Mouse (Mus musculus) limb, embryonic 10.5 days (tissue): ENCODE results near the gene Hmga1. TPM values are rescaled to one million over a fixed set of nuclear protein-coding genes. Genes with fewer than 3 reads are reported as not detected.

Experiments
- DNase-seq: peaks from one replicate; pipeline ENCODE4 v3.0.0-alpha.2; 2017; ENCODE audit warnings: low spot score
- H3K27ac ChIP-seq: fragments of 300-500 bp; sonication (generic); 2 replicates; pipeline ENCODE4 v1.5.1; 2016; ENCODE audit warnings: mild to moderate bottlenecking
- H3K27me3 ChIP-seq: fragments of 300-500 bp; sonication (generic); 2 replicates; pipeline ENCODE4 v1.6.1; 2016; ENCODE audit warnings: low read depth, mild to moderate bottlenecking; ENCODE audit not compliant: poor library complexity, severe bottlenecking
- H3K36me3 ChIP-seq: fragments of 300-500 bp; sonication (generic); 2 replicates; pipeline ENCODE4 v1.6.1; 2016; ENCODE audit warnings: mild to moderate bottlenecking, moderate library complexity
- H3K4me1 ChIP-seq: fragments of 300-500 bp; sonication (generic); 2 replicates; pipeline ENCODE4 v1.6.1; 2016
- H3K4me3 ChIP-seq: fragments of 300-500 bp; sonication (generic); 2 replicates; pipeline ENCODE4 v1.5.1; 2016; ENCODE audit warnings: mild to moderate bottlenecking, moderate library complexity
- H3K9me3 ChIP-seq: fragments of 300-500 bp; sonication (generic); replicated peaks from 2 replicates; pipeline ENCODE4 v1.6.1; 2016; ENCODE audit warnings: mild to moderate bottlenecking
- WGBS: fragments of 180-500 bp; shearing (Covaris S2); methylation state at CpG from one replicate; pipeline ENCODE4 v1.1.7; 2016; 5-methylcytosine and 5-hydroxymethylcytosine counted together
- polyA plus RNA-seq: library from polyadenylated mRNA; unstranded; fragments of >200 nt; fragmentation: Nextera tagmentation; extraction: Ambion mirVana; gene quantifications from 2 replicates; pipeline ENCODE4 v1.2.1, GENCODE M21; 2016

Hmga1 gene
- polyA plus RNA-seq, 1 experiment from 2014 or later, result 904 TPM

DNA sequence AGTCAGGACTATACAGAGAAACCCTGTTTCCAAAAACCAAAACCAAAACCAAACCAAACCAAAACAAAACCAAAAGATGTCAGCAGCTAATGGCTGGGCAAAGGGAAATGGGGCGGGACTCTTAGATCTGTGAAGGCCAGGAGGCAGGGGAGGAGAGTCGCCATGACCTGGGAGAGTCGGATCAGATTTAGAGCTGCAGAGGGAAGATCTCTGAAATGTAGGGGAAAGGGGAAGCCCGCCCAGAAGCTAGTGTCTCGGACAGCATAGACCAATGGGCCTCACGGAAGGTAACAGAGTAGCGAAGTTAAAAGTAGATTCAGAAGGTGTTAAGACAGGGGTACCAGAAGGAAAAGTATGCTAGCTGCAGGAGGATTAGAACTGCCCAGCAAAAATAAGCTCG, 15.0 kb downstream of the Hmga1 start:
- DNase-seq, result no peak
- Histone ChIP-seq H3K27ac (no peak overlapping the region), H3K4me3 (no peak overlapping the region), H3K4me1 (peaks cover 26% of the 10 kb centered on the region), H3K36me3 (peaks cover 30% of the 10 kb centered on the region), H3K9me3 (no peaks in the 10 kb centered on the region), H3K27me3 (no peaks in the 10 kb centered on the region)
- 77% methylated on average over 8 of the region's 8 CpGs for WGBS

DNA sequence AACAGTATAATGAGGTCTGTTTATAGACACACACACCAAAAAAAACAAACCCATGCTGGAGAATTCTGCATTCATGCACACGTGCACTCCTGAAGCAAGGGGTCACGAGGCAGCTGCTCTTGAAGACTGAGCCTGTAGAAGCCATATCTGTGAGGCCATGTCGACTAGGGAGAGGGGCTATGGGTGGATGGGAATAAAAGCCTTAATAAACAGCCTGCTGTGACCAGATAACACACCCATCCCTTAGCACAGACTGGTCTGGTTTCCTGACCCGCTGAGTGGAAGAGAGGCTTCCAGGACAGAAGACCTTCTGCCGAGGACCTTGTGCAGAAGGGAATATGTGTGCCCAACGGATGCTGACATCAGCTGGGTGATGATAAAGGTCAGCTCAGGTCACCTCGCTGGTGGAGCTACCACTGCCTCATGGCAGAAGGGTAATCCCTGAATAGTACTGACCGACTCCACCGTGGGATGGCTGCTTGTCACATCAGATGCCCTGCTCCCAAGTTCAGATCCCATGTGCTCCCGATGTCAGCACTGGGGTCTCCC, 17.5 kb downstream of the Hmga1 start:
- WGBS, result 89% methylated on average over 10 of the region's 10 CpGs
- no peak for DNase-seq
- Histone ChIP-seq H3K27me3 (no peaks in the 10 kb centered on the region), H3K9me3 (no peaks in the 10 kb centered on the region), H3K4me1 (peaks cover 18% of the 10 kb centered on the region), H3K4me3 (no peak overlapping the region), H3K36me3 (peaks cover 51% of the 10 kb centered on the region), H3K27ac (no peak overlapping the region)

DNA sequence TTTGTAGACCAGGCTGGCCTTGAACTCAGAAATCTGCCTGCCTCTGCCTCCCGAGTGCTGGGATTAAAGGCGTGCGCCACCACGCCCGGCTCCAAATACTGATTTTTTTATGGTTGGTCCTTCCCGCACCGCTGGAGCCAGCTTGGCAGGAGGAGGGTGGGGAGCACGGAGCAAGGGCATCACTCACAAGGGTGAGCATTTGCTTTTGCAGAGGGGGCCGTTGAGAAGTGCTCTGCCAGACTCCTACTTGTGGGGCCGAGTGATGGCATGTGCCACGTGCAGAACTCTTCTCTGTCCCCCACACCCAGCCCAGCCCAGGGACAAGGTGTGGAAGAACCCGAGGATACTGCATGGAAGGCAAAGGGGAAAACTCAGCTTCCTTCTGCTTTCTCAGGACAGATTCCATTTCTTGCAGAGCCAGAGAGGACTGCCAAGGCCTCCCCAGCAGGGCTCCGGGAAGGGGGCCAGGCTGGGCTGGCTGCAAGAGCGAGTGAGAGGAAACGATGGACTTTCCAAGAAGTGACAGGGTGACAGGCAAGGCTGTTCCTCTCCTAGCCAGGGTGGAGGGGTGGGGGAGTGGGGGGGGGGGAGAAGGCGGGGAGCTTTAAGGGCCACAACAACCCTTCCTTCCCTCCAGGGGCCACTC, 18.3 kb downstream of the Hmga1 start:
- H3K4me1 ChIP-seq, result peaks cover 18% of the 10 kb centered on the region
- no peaks in the 10 kb centered on the region for H3K27me3 ChIP-seq
- no peak for DNase-seq
- H3K27ac ChIP-seq, result no peak overlapping the region
- WGBS, result 90% methylated on average over 16 of the region's 16 CpGs
- no peak overlapping the region for H3K4me3 ChIP-seq
- H3K36me3 ChIP-seq, result peaks cover 59% of the 10 kb centered on the region
- H3K9me3 ChIP-seq, result no peaks in the 10 kb centered on the region

DNA sequence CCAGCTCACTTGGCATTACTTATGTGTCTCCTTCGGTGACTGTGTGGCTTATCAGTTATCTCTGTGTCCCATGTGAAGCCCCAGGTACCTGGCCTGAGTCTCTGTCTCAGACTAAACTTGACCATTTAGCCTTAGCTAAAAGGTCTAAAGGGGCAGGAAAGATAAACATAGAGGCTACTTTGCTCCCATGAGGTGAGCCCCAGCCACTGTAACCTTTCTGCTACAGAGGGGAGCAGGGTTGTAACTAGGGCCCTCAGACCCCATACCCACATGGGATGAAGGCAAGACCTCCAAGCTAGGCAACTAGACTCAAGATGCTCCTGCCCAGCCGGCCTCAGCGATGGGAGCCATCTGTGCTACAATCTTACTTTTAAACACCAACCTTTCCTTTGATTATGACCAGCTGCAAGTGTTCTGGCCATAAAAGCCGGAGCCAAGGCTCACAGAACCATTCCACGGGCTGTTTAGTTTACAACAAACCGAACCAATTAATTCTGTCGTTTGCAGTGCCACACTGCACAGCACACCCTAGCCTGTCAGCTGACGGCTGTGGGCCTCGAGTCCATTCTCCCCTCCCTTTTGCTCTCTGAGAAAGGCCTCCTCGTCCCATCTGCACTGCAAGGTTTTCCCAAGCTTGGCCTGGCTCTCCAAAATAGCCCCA, 18.9 kb downstream of the Hmga1 start:
- Histone ChIP-seq H3K36me3 (peaks cover 65% of the 10 kb centered on the region), H3K4me1 (peaks cover 18% of the 10 kb centered on the region), H3K4me3 (no peak overlapping the region), H3K9me3 (no peaks in the 10 kb centered on the region), H3K27me3 (no peaks in the 10 kb centered on the region), H3K27ac (peak overlapping the region; percentile 4; the same call in 1 of the 2 replicates)
- DNase-seq, result no peak
- WGBS, result 54% methylated on average over 10 of the region's 10 CpGs

DNA sequence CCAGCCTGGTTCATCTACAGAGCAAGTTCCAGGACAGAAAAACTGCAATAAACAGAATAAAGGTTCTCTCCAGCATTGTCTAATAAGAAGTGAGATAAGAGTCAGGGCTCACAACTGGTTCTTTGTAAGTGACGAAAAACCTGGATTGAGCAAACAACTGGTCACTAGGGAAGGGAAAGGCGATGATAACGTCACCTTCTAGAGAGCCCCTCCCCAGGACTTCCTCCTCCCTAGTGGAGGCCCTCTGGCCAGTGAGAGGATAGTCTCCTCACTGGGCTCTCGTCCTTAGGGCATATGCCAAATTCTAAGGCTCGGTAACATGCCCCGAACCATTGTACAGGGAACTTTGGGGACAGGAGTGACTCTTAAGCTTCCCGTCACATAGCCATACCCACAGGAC, 19.8 kb downstream of the Hmga1 start:
- Histone ChIP-seq H3K9me3 (no peaks in the 10 kb centered on the region), H3K4me1 (peaks cover 18% of the 10 kb centered on the region), H3K4me3 (no peak overlapping the region), H3K27ac (no peak overlapping the region; the same call in 1 of the 2 replicates), H3K27me3 (no peaks in the 10 kb centered on the region), H3K36me3 (peaks cover 73% of the 10 kb centered on the region)
- 86% methylated on average over 7 of the region's 7 CpGs for WGBS
- DNase-seq, result no peak

DNA sequence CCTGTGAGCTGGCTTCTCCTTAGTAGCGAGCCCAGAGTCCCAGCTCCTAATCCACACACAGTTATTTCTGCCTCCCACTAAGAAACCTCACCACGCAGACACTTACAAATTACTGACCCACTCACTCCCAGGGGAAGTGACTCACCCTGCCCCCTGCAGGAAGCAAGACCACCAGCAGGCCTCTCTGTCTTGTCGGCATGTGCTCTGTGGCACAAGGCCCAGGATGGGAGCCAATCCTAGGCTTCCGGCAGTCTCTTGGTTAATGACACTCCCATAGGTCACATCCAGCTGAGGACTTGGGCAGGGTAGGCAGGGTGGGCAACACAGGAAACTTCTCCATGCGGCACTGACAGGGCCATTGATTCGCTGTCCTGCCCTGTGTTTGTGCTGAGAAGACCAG, 21.2 kb downstream of the Hmga1 start:
- 79% methylated on average over 6 of the region's 6 CpGs for WGBS
- H3K4me1 ChIP-seq, result peaks cover 18% of the 10 kb centered on the region
- no peaks in the 10 kb centered on the region for H3K27me3 ChIP-seq
- no peak for DNase-seq
- H3K4me3 ChIP-seq, result no peak overlapping the region
- peaks cover 88% of the 10 kb centered on the region for H3K36me3 ChIP-seq
- H3K27ac ChIP-seq, result no peak overlapping the region
- H3K9me3 ChIP-seq, result no peaks in the 10 kb centered on the region

DNA sequence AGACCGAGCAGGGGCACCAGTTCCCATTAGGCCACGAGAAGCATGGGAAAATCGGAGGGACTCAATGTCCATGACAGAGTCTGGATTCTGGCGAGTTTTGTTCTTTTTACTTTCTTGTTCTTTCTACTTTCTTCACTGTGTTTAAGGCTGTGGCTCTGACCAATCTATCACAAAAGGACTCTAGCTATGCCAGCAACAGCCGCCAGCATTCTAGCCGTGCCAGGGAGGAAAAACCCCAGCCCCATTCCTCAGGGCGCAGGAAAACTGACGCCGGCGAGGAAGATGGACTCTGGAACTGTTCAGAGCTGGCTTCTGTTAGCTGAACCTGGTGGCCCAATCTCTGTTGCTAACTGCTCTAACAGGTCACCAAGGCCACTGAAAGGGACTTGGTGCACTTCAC, 22.2 kb downstream of the Hmga1 start:
- Histone ChIP-seq H3K4me3 (no peak overlapping the region), H3K27ac (no peak overlapping the region), H3K27me3 (no peaks in the 10 kb centered on the region), H3K9me3 (no peaks in the 10 kb centered on the region), H3K36me3 (peaks cover 92% of the 10 kb centered on the region), H3K4me1 (peaks cover 18% of the 10 kb centered on the region)
- WGBS, result 94% methylated on average over 10 of the region's 10 CpGs
- DNase-seq, result no peak

DNA sequence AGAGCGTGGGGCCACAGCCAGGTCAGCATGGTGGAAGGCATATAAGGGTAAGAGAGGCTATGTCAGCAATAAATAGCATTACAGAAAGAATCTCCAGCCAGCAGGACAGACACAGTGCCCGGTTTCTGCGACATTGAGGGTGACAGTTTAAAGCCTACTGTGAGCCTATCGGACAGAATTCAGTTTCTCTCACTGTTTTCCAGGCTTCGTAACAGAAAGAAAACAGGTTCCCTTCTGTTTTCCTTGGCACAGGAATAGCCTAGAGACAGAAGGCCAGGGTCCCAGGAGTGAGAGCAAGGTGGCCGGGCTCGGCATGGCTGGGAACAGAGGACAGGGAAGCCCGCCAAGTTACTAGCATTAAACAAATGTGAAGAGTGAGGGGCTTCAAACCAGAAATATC, 23.5 kb downstream of the Hmga1 start:
- H3K27ac ChIP-seq, result no peak overlapping the region
- H3K4me1 ChIP-seq, result peaks cover 14% of the 10 kb centered on the region
- no peak overlapping the region for H3K4me3 ChIP-seq
- H3K9me3 ChIP-seq, result no peaks in the 10 kb centered on the region
- WGBS, result 96% methylated on average over 8 of the region's 8 CpGs
- no peaks in the 10 kb centered on the region for H3K27me3 ChIP-seq
- DNase-seq, result no peak
- H3K36me3 ChIP-seq, result peaks cover 92% of the 10 kb centered on the region

DNA sequence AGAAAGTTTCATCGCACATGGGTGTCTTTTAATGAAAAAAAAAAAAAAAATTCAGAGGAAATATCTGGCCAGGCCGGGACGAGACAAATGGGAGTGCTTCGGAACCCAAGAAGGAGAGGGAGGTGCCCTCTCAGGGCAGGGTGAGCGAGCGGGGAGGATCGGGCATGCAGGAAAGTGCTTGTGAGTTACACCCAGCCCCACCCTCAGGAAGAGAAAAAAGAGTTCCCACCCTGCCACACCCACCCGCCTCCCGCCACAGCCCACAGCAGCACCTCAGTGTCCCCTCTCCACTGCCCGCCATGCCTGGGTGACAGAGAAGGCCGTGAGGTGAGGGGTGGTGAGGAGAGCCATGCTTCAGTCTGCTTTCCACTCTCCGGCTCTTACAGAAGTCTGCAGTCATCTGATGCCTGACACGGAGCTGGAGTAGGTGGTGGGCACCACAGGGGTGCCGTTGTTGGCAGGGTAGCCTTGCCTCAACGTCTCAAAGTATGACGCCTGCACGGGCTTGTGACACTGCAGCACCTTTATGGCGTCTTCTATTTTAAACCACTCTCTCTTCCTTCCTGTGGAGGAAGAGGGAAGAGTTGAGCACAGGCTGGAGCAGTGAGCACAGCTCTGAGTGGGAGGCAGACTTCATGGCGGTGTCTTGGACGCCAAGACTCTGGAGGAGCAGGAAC, 24.2 kb downstream of the Hmga1 start:
- 92% methylated on average over 20 of the region's 20 CpGs for WGBS
- no peaks in the 10 kb centered on the region for H3K27me3 ChIP-seq
- H3K36me3 ChIP-seq, result peaks cover 93% of the 10 kb centered on the region
- DNase-seq, result no peak
- no peak overlapping the region for H3K27ac ChIP-seq
- no peaks in the 10 kb centered on the region for H3K9me3 ChIP-seq
- peaks cover 7% of the 10 kb centered on the region for H3K4me1 ChIP-seq
- no peak overlapping the region for H3K4me3 ChIP-seq

DNA sequence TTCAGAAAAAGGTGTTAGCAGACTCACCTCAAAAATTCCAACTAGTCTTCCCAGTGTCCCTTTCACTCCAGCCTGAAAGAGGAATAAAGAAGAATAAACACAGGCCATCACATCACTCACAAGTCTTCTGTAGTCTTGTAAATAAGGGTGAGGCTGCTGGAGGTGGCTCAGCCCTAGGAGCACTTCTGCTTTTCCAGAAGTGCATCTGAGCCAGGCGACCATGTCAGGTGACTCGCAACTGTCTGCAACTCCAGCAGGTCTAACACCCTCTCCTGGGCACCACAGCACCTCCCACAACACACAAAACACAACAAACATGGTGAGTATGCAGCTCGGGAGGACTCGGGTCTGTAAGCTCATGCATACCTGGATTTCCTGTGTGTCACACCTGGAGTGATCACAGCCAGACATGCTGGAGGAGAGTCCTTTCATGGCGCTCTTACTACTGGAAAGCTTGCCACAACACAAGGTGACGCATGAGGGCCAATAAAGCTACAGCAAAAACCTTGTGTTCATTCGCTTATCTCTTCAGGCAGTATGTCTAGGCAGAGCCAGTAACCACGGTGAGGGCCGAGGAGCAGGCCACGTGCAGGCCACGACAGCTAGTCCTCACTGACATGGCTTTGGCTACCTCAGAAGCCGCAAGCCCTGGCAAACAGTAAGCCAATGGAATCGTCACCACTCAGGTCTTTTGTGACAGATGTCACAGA, 27.0 kb downstream of the Hmga1 start:
- Histone ChIP-seq H3K27me3 (no peaks in the 10 kb centered on the region), H3K27ac (no peak overlapping the region), H3K36me3 (peaks cover 96% of the 10 kb centered on the region), H3K4me1 (peaks cover 4% of the 10 kb centered on the region; the same call in 1 of the 2 replicates), H3K4me3 (no peak overlapping the region), H3K9me3 (no peaks in the 10 kb centered on the region)
- 92% methylated on average over 13 of the region's 13 CpGs for WGBS
- no peak for DNase-seq

DNA sequence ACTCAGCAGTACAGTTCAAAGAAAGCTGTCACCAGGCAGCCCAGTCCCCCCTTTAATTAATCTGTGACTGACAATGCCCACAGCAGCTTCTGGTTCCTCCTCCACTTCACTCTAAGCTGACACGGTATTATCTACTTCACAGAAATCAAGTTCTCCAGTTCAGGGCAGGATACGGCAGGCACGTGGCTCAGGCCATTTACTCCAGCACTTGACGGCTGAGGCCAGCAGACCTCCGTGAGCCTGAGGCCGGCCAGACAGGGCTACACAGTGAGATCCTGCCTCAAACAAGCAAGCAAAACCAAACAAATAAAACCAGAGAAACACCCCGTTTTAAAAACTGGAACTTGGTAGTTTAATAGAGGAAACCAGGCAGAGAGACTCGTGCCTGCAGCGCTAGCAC, 30.4 kb downstream of the Hmga1 start:
- no peak overlapping the region for H3K27ac ChIP-seq
- peaks cover 9% of the 10 kb centered on the region for H3K4me1 ChIP-seq

DNA sequence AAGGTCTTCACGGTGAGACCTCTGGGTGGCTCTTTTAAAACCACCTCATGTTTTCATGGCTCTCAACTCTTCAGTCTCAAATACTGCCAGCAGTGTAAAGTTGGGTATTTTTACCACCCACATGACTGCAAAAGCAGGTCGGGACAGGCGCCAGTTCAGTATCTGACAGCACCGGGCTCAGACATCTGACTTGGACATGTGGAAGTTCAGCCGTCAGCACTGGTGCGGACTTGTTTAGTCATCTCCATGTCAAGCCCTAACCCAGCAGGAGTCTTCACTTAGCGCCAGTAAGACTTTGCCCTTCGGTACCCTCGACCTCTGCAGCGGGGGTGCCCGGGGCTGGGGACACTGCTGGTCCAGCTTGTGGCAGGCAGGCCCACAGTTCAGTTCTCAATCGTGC, 31.0 kb downstream of the Hmga1 start:
- Histone ChIP-seq H3K36me3 (peaks cover 95% of the 10 kb centered on the region), H3K27me3 (no peaks in the 10 kb centered on the region), H3K9me3 (no peaks in the 10 kb centered on the region), H3K27ac (no peak overlapping the region), H3K4me1 (peaks cover 9% of the 10 kb centered on the region), H3K4me3 (no peak overlapping the region)
- 77% methylated on average over 12 of the region's 12 CpGs for WGBS
- DNase-seq, result no peak

More for the DNA sequence above, 30.4 kb downstream of the Hmga1 start:
- H3K27me3 ChIP-seq, result no peaks in the 10 kb centered on the region
- DNase-seq, result no peak
- H3K36me3 ChIP-seq, result peaks cover 96% of the 10 kb centered on the region
- WGBS, result 74% methylated on average over 9 of the region's 9 CpGs
- H3K9me3 ChIP-seq, result no peaks in the 10 kb centered on the region
- no peak overlapping the region for H3K4me3 ChIP-seq
